Mouse (Mus musculus) layer of hippocampus, adult 6 months (tissue): Measurements from ENCODE around the gene Gm10190. TPM values are rescaled to one million over a fixed set of nuclear protein-coding genes. Genes with fewer than 3 reads are reported as not detected.

Source experiments
- long read RNA-seq, 2 experiments: library from polyadenylated mRNA; unstranded; transcript quantifications; one replicate each; pipeline ENCODE4 v2.0.0; 2019 to 2020
- polyA plus RNA-seq: library from polyadenylated mRNA; unstranded; fragments of <200 nt; fragmentation: Nextera tagmentation; gene quantifications from 2 replicates; pipeline ENCODE4 v1.2.3, GENCODE M21; 2021

Gm10190 gene
- polyA plus RNA-seq: 1.0 TPM in 1 of 2 replicates, not detected in the other
- long read RNA-seq, experiment 1, partial matches to known transcripts: 0 of 2 reads
- long read RNA-seq, experiment 1, other reads (novel, unspliced or antisense): 0 of 2 reads
- long read RNA-seq, experiment 2: 0 reads

DNA sequence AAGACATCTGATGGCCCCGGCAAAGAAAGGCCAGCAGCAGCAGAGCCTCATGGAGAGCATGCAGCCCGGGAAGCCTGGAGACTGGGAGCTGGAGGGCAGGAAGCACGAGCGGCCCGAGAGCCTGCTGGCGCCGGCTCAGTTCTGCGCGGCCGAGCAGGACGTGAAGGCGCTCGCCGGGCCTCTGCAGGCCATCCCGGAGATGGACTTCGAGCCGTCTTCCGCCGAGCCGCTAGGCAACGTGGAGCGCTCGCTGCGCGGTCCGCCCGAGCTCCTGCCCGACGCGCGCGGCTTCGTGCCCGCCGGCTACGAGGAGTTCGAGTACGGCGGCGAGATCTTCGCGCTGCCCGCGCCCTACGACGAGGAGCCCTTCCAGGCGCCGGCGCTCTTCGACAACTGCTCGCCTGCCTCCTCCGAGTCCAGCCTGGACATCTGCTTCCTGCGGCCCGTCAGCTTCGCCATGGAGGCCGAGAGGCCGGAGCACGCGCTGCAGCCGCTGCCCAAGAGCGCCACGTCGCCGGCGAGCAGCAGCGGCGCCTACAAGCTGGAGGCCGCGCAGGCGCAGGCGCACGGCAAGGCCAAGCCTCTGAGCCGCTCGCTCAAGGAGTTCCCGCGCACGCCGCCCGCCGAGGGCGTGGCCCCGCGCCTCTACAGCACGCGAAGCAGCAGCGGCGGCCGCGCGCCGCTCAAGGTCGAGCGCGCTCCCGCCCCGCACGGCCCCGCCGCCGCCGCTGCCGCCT is at the start of gene Gm10190:
Gene Gm10190 (minus strand): TSS at position 553 of the 737 bp plus-strand sequence.

Other genes with a start within 250 kb of the Gm10190 start
- 1.6 and 3.6 TPM in 2 replicates for gene Galm, start 246.1 kb downstream of the Gm10190 start, polyA plus RNA-seq
- gene Srsf7, start 166.2 kb downstream of the Gm10190 start, polyA plus RNA-seq: 26.5 and 26.9 TPM in 2 replicates
- gene Ttc39d, start 166.1 kb downstream of the Gm10190 start, polyA plus RNA-seq: 0.20 and 0.26 TPM in 2 replicates
- 9.4 and 12.4 TPM in 2 replicates for gene Gemin6, start 149.1 kb downstream of the Gm10190 start, polyA plus RNA-seq
- 56.0 and 68.9 TPM in 2 replicates for gene Morn2, start 83.3 kb downstream of the Gm10190 start, polyA plus RNA-seq
- 4.7 and 5.5 TPM in 2 replicates for gene Dhx57, start 83.1 kb downstream of the Gm10190 start, polyA plus RNA-seq
- gene Arhgef33, start 66.1 kb downstream of the Gm10190 start, polyA plus RNA-seq: 1.1 and 1.2 TPM in 2 replicates
- gene Sos1, start 106.9 kb upstream of the Gm10190 start, polyA plus RNA-seq: 3.1 TPM in 2 replicates
- gene Cdkl4, start 204.3 kb upstream of the Gm10190 start, polyA plus RNA-seq: 13.4 and 16.5 TPM in 2 replicates